Mouse (Mus musculus): ENCODE measurements around the gene Atf6b. TPM values are rescaled to one million over a fixed set of nuclear protein-coding genes. Genes with fewer than 3 reads are reported as not detected.
A peak's percentile ranks its signal among the peaks of the same experiment; 100 is the strongest.

The Atf6b gene
- polyA plus RNA-seq (2012; rRNA removed), result 27.9 and 28.4 TPM in 2 replicates

DNA sequence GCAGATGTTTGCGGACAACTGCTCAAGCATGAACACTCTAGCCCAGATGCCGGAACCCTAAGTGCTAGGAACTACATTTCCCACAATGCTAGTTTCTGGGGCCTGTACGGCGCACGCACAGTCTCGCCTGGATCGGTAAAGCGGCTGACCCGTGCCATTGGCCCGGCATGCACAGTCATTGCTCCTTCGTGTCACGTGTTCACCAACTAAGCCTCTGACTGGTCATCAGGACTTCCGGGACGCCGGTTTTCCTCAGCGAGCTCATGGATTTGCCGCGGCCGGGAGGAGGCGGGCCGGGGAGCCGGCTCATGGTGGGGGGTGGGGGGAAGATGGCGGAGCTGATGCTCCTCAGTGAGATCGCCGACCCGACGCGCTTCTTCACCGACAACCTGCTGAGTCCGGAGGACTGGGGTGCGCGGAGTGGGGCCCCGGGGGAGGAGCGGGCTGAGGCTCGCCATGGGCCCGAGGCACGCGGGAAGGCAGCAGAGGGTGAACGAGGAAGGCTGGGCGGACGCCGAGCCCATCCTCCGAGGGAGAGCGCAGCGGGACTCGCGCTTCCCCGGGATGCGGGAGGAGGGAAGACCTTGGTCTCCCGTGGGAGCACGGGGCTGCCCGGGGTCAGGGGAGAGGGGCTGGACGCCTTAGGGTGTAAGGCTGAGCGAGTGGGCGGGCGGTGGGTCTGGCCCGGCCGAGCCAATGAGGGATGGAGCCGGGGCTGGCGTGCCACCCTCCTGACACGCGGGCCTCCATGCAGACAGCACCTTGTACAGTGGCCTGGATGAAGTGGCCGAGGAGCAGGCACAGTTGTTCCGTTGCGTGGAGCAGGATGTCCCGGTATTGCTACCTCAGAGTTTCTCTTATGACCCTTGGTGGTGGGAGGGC, at the start of gene Atf6b:
Atf6b (plus strand) TSS at position 241 of the 882 bp plus-strand sequence.
- TF ChIP-seq POLR2A (IDR thresholded peaks at IDR 0.05; ENCODE audit: control insufficient read depth, low read depth, low read length) (peak; percentile 25; the same call in 1 of the 2 replicates), CTCF (IDR thresholded peaks at IDR 0.05; ENCODE audit: control insufficient read depth, insufficient read depth, insufficient replicate concordance, low read depth, low read length) (no peak)
- Histone ChIP-seq H3K27ac (ENCODE audit: control insufficient read depth, insufficient read depth, low read depth, low read length) (peak within 1 kb of the TSS; percentile 79), H3K36me3 (ENCODE audit: control insufficient read depth, insufficient read depth, low read length) (peaks cover 7% of the 10 kb centered on the region), H3K4me3 (ENCODE audit: control insufficient read depth, low read depth, low read length) (peak within 1 kb of the TSS; percentile 95), H3K27me3 (ENCODE audit: control insufficient read depth, insufficient read depth, low read length) (no peaks in the 10 kb centered on the region), H3K4me1 (ENCODE audit: control insufficient read depth, insufficient read depth, low read length) (peaks cover 21% of the 10 kb centered on the region)

DNA sequence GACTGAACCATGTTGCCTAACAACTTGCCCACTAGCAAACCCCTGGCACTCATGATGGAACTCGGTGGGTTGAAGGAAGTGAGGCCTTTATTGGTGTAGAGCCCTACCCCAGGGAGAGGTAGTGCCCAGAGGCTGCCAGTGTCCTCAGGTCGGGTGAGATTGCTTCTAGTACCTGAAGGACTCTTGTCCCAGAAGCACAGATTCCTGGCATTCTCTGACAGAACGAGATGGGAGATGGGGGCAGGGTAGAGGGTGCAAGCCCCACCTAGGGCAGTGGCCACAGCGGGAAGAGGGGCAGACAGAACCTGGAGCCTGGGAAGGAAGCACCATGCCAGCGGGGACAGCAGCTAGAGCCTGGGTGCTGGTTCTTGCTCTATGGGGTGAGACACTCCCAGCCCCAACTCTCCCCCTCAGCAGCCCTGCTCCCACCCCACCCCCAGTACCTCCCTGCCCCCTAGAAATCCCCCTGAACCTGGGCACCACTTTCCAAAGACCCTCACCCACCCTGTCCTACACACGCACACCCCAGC, 49.3 kb upstream of the Atf6b start, which contains the start of gene Ager:
Ager (plus strand) TSS at position 297 of the 530 bp plus-strand sequence.
- Histone ChIP-seq H3K27ac (ENCODE audit: control insufficient read depth, insufficient read depth, low read depth, low read length) (no peak within 1 kb of the TSS), H3K36me3 (ENCODE audit: control insufficient read depth, insufficient read depth, low read length) (no peaks in the 10 kb centered on the region), H3K27me3 (ENCODE audit: control insufficient read depth, insufficient read depth, low read length) (no peaks in the 10 kb centered on the region), H3K4me3 (ENCODE audit: control insufficient read depth, low read depth, low read length) (no peak within 1 kb of the TSS), H3K4me1 (ENCODE audit: control insufficient read depth, insufficient read depth, low read length) (peaks cover 3% of the 10 kb centered on the region; the same call in 1 of the 2 replicates)
- TF ChIP-seq CTCF (IDR thresholded peaks at IDR 0.05; ENCODE audit: control insufficient read depth, insufficient read depth, insufficient replicate concordance, low read depth, low read length), result no peak
- no peak for TF ChIP-seq POLR2A (IDR thresholded peaks at IDR 0.05; ENCODE audit: control insufficient read depth, low read depth, low read length)

DNA sequence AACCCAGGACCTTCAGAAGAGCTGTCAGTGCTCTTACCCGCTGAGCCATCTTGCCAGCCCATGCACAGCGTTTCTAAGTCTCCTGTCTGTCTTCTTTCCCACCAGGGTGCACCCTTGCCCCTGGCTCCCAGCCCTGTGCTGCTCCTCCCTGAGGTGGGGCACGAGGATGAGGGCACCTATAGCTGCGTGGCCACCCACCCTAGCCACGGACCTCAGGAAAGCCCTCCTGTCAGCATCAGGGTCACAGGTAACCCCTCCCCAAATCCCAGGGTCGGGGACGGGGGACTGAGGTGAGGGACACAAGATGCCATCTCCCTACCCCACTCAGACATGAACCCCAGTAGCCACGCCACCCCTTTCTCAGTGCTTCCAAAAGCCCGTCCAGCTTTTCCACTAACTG, 47.1 kb upstream of the Atf6b start:
- Histone ChIP-seq H3K4me3 (ENCODE audit: control insufficient read depth, low read depth, low read length) (no peak overlapping the region), H3K4me1 (ENCODE audit: control insufficient read depth, insufficient read depth, low read length) (no peaks in the 10 kb centered on the region; the same call in 1 of the 2 replicates), H3K27ac (ENCODE audit: control insufficient read depth, insufficient read depth, low read depth, low read length) (no peak overlapping the region), H3K27me3 (ENCODE audit: control insufficient read depth, insufficient read depth, low read length) (no peaks in the 10 kb centered on the region), H3K36me3 (ENCODE audit: control insufficient read depth, insufficient read depth, low read length) (no peaks in the 10 kb centered on the region)
- TF ChIP-seq POLR2A (IDR thresholded peaks at IDR 0.05; ENCODE audit: control insufficient read depth, low read depth, low read length), result no peak

- TF ChIP-seq CTCF (IDR thresholded peaks at IDR 0.05; ENCODE audit: control insufficient read depth, insufficient read depth, insufficient replicate concordance, low read depth, low read length) (no peak), POLR2A (IDR thresholded peaks at IDR 0.05; ENCODE audit: control insufficient read depth, low read depth, low read length) (no peak)
- Histone ChIP-seq H3K36me3 (ENCODE audit: control insufficient read depth, insufficient read depth, low read length) (no peaks in the 10 kb centered on the region), H3K27ac (ENCODE audit: control insufficient read depth, insufficient read depth, low read depth, low read length) (no peak overlapping the region), H3K27me3 (ENCODE audit: control insufficient read depth, insufficient read depth, low read length) (no peaks in the 10 kb centered on the region), H3K4me1 (ENCODE audit: control insufficient read depth, insufficient read depth, low read length) (peaks cover 10% of the 10 kb centered on the region), H3K4me3 (ENCODE audit: control insufficient read depth, low read depth, low read length) (peak overlapping the region; percentile 90)
Measured at GRCm38 (mm10) chr17:34601796-34602195, 45.1 kb upstream of the Atf6b start.

DNA sequence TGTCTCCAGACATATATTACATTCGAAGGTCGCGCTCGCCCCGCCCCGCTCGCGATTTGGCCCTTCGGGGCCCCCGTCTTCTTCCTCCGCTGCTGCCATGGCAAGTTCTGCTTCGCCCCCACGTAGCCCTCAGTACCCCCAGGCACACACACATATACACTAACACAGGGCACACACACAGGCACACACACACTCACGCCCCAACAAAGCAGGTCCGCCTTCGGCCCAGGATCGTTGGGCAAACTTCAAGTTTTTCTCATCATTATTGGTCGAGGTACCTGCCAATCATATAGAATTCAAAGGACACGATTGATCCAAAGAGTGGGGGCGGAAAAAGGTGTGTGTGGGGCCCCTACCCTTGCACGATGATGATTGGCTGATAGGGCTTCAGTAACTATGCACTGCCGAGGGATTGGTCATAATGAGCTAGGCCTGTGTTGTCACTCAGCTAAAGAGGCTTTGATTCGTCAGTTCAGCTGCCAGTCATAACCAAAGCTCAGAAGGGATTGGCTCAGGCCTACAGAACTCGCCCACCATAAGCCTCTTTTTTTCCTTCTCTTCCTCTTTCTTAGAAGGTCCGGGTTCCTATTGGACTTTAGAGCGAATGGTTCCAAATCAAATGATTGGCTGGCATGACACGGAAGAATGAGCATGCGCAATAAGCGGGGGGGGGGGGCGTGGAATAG, 43.4 kb upstream of the Atf6b start, which contains the start of gene Rnf5:
Rnf5 (minus strand) TSS at position 316 of the 686 bp plus-strand sequence.
- Histone ChIP-seq H3K27ac (ENCODE audit: control insufficient read depth, insufficient read depth, low read depth, low read length) (peak within 1 kb of the TSS; percentile 97), H3K27me3 (ENCODE audit: control insufficient read depth, insufficient read depth, low read length) (no peaks in the 10 kb centered on the region), H3K4me1 (ENCODE audit: control insufficient read depth, insufficient read depth, low read length) (peaks cover 10% of the 10 kb centered on the region), H3K36me3 (ENCODE audit: control insufficient read depth, insufficient read depth, low read length) (no peaks in the 10 kb centered on the region), H3K4me3 (ENCODE audit: control insufficient read depth, low read depth, low read length) (peak within 1 kb of the TSS; percentile 90)
- TF ChIP-seq CTCF (IDR thresholded peaks at IDR 0.05; ENCODE audit: control insufficient read depth, insufficient read depth, insufficient replicate concordance, low read depth, low read length) (no peak), POLR2A (IDR thresholded peaks at IDR 0.05; ENCODE audit: control insufficient read depth, low read depth, low read length) (peak; percentile 29; the same call in 1 of the 2 replicates)

DNA sequence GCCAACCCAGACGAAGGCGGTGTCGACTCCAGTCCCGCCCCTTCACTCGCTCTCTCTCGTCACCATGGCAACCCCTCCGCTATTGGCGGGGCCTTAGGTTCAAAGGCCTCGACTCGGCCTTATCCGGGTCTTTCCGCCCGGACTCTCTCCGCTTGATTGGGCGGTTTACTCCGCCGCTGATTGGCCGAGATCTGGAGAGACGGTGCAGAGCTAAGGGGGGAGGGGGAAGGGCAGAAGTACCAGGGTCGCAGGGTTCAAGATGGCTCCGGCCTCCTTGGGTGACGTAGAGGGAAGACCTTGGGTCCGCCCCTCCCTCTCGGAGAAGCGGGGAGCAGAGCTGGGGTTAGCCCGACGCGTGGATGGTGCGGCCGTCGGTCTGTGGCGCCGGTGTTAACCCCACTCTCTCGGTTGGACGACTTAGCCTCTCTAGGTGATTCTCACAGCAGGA, 42.9 kb upstream of the Atf6b start, which contains the start of gene Agpat1:
Agpat1 (plus strand) TSS at position 202 of the 448 bp plus-strand sequence.
- Histone ChIP-seq H3K4me1 (ENCODE audit: control insufficient read depth, insufficient read depth, low read length) (peaks cover 10% of the 10 kb centered on the region), H3K27me3 (ENCODE audit: control insufficient read depth, insufficient read depth, low read length) (no peaks in the 10 kb centered on the region), H3K4me3 (ENCODE audit: control insufficient read depth, low read depth, low read length) (peak within 1 kb of the TSS; percentile 90), H3K27ac (ENCODE audit: control insufficient read depth, insufficient read depth, low read depth, low read length) (peak within 1 kb of the TSS; percentile 97), H3K36me3 (ENCODE audit: control insufficient read depth, insufficient read depth, low read length) (no peaks in the 10 kb centered on the region)
- TF ChIP-seq POLR2A (IDR thresholded peaks at IDR 0.05; ENCODE audit: control insufficient read depth, low read depth, low read length), result peak; percentile 98
- no peak for TF ChIP-seq CTCF (IDR thresholded peaks at IDR 0.05; ENCODE audit: control insufficient read depth, insufficient read depth, insufficient replicate concordance, low read depth, low read length)
